Comparison of ENCODE assay signal across 8 mouse cellular contexts in genomic region chr5:74196307-74196618, GRCm38 (mm10). TPM values are rescaled to one million over a fixed set of nuclear protein-coding genes. Genes with fewer than 3 reads are reported as not detected.
DNase-seq lines count a peak whose midpoint lies in the region; ATAC-seq and TF ChIP-seq lines count a peak whose summit lies in the region.

No protein-coding gene starts in this region.

- H3K9me3 ChIP-seq in forebrain, postnatal 0 days (ENCODE audit: low read length): no peaks in the 10 kb centered on the region
- H3K9me3 ChIP-seq in kidney, embryonic 15.5 days (replicated peaks): no peaks in the 10 kb centered on the region

- peak overlapping the region; percentile 96 for H3K4me2 ChIP-seq in forebrain, postnatal 0 days (ENCODE audit: low read depth)
- peak overlapping the region; percentile 99 for H3K4me2 ChIP-seq in kidney, embryonic 15.5 days

- TF ChIP-seq CTCF in layer of hippocampus, adult 2 months (conservative IDR thresholded peaks at IDR 0.05): peak; percentile 39
- TF ChIP-seq CTCF in forebrain, postnatal 0 days (IDR thresholded peaks at IDR 0.05; ENCODE audit: low read depth): no peak

- H3K4me1 ChIP-seq in forebrain, postnatal 0 days (ENCODE audit: insufficient read depth): peaks cover 11% of the 10 kb centered on the region; the same call in 1 of the 2 replicates
- H3K4me1 ChIP-seq in kidney, embryonic 15.5 days: peaks cover 67% of the 10 kb centered on the region

- no peak overlapping the region for H3K9ac ChIP-seq in forebrain, postnatal 0 days
- peak overlapping the region; percentile 26; the same call in 1 of the 2 replicates for H3K9ac ChIP-seq in kidney, embryonic 15.5 days

- no peaks in the 10 kb centered on the region for H3K36me3 ChIP-seq in forebrain, postnatal 0 days (ENCODE audit: insufficient read depth)
- peaks cover 38% of the 10 kb centered on the region for H3K36me3 ChIP-seq in kidney, embryonic 15.5 days

- WGBS in forebrain, postnatal 0 days: 6% methylated on average over 4 of the region's 4 CpGs
- WGBS in kidney, embryonic 15.5 days: 2% methylated on average over 4 of the region's 4 CpGs

- no peak for ATAC-seq in forebrain, postnatal 0 days
- ATAC-seq in kidney, embryonic 15.5 days (replicated peaks; ENCODE audit: low FRiP score): no peak

- H3K27me3 ChIP-seq in forebrain, postnatal 0 days (ENCODE audit: insufficient read depth, low read length): no peaks in the 10 kb centered on the region
- peaks cover 5% of the 10 kb centered on the region; the same call in 1 of the 2 replicates for H3K27me3 ChIP-seq in kidney, embryonic 15.5 days

- peak overlapping the region; percentile 99 for H3K4me3 ChIP-seq in layer of hippocampus, adult 2 months
- H3K4me3 ChIP-seq in forebrain, postnatal 0 days (ENCODE audit: low read depth, low read length): peak overlapping the region; percentile 85
- peak overlapping the region; percentile 97 for H3K4me3 ChIP-seq in kidney, embryonic 15.5 days (replicated peaks)

- H3K27ac ChIP-seq in layer of hippocampus, adult 2 months: peak overlapping the region; percentile 46
- no peak overlapping the region for H3K27ac ChIP-seq in forebrain, postnatal 0 days (ENCODE audit: low read depth, low read length)
- peak overlapping the region; percentile 87 for H3K27ac ChIP-seq in kidney, embryonic 15.5 days

- no peak for DNase-seq in layer of hippocampus, adult 2 months (ENCODE audit: low spot score in 2 of 2)
- DNase-seq in layer of hippocampus, adult 9-11 months: no peak
- no peak for DNase-seq in forebrain, postnatal 0 days
- DNase-seq in lung, postnatal 4 days: peak; percentile 44 to 59
- DNase-seq in thymus, postnatal 10 days (ENCODE audit: low spot score in 2 of 2): peak; percentile 39 to 50
- DNase-seq in urinary bladder, postnatal 4 days (ENCODE audit: low spot score in 2 of 2): no peak
- DNase-seq in cerebellum, postnatal 14 days: no peak

RNA-seq across cellular contexts. Expression of gene Rasl11b, which starts 1.2 kb away (rescaled TPM):
- 10 to 100 TPM; 65.6 to 75.4 TPM for total RNA-seq in layer of hippocampus, adult 2 months (2021)
- total RNA-seq in forebrain, postnatal 0 days (2014; rRNA removed): 7.7 and 8.4 TPM in 2 replicates
- polyA plus RNA-seq in forebrain, postnatal 0 days (2015; fragmentation: Nextera tagmentation; extraction: Ambion mirVana): 37.3 and 43.5 TPM in 2 replicates
- 60.3 and 63.1 TPM in 2 replicates for polyA plus RNA-seq in kidney, embryonic 15.5 days (2015; fragmentation: Nextera tagmentation; extraction: Ambion mirVana)

Comparison
In these comparisons a context has a peak if more than half of its experiments do, and no peak if none do; other contexts are left out.
1. DNase-seq: peak in lung, postnatal 4 days (2 of 2) and thymus, postnatal 10 days (2 of 2); none in layer of hippocampus, adult 2 months (0 of 2), layer of hippocampus, adult 9-11 months (single experiment), forebrain, postnatal 0 days (single experiment), urinary bladder, postnatal 4 days (0 of 2) and cerebellum, postnatal 14 days (0 of 2).
2. Peak in every context shown above with its lines, with median percentiles within 50 percentile points of each other: H3K4me3 ChIP-seq.